ENCODE assay signal across 9 mouse cellular contexts in the genomic region with DNA sequence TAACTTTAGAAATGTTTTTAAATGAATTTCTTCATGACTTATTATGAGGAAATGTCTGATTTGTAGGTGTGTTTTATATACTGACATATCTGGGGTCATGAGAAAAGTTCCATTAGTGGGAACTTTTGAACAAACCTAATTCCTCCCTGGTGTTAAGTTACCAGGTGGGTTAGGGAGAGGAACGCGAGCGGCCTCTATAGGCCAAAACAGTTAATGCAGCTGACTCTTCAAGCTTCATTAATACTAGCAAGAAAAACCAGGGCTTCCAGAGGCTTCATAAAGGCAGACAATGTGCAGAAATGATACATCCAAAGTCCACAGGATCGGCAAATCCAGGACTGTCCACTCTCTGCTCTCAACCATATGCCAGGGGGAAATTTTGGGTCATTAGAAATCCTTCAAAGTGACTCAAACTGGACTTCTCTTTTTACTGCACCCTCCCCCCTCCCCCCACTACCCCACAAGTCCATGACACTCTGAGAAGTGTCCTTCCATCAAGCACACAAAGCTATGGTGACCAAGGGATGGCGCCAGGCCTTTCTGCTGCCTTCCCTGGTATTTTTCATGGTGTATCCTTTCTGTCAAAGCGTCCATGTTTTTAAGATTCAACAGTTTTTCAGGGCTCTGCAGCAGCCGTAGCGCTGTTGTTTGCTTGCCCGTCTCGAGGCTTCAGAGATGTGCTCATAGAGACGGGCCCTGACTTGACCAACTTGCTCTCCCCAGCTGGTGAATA.
DNase-seq lines count a peak whose midpoint lies in the region; ATAC-seq and TF ChIP-seq lines count a peak whose summit lies in the region.
"Had no signal": no experiment of that assay in that cellular context is flagged by ENCODE, and none has a peak within 500 bp of the region (broad histone marks: within the 10 kb centered on the region; RNA-seq: fewer than 3 reads in every experiment).

No protein-coding gene starts in this region.

- peak; percentile 50 for TF ChIP-seq RAD21 in MEL (IDR thresholded peaks at IDR 0.05; ENCODE audit: low read depth, low read length)

- no peak for TF ChIP-seq EP300 in MEL (IDR thresholded peaks at IDR 0.05; ENCODE audit: low read depth in 1 of 2, low read length in 2 of 2)

- H3K79me2 ChIP-seq in MEL (ENCODE audit: control insufficient read depth, insufficient read depth, low read length, poor library complexity): no peaks in the 10 kb centered on the region

- H3K4me3 ChIP-seq in MEL (ENCODE audit: control insufficient read depth in 1 of 2, insufficient read depth in 1 of 2, low read depth in 2 of 2, low read length in 2 of 2): no peak overlapping the region
- no peak overlapping the region for H3K4me3 ChIP-seq in kidney, embryonic 15.5 days (replicated peaks)
- H3K4me3 ChIP-seq in limb, embryonic 12.5 days (replicated peaks): no peak overlapping the region; the same call in 1 of the 2 replicates
- peak overlapping the region; percentile 39; the same call in 1 of the 2 replicates for H3K4me3 ChIP-seq in neural tube, embryonic 14.5 days (ENCODE audit: low read depth, low read length)

- peaks cover 3 to 4% of the 10 kb centered on the region in 2 experiments for H3K27me3 ChIP-seq in MEL (ENCODE audit: control insufficient read depth in 1 of 2, insufficient read depth in 2 of 2, low read length in 2 of 2)
- peaks cover 73% of the 10 kb centered on the region for H3K27me3 ChIP-seq in kidney, embryonic 15.5 days
- peaks cover 61% of the 10 kb centered on the region for H3K27me3 ChIP-seq in limb, embryonic 12.5 days
- no peaks in the 10 kb centered on the region for H3K27me3 ChIP-seq in neural tube, embryonic 14.5 days (ENCODE audit: control insufficient read depth, insufficient read depth, low read length)

- peak; percentile 70 to 82 (median 70) for TF ChIP-seq CTCF in MEL (IDR thresholded peaks at IDR 0.05 in 2 of 3, conservative IDR thresholded peaks at IDR 0.05 in 1 of 3; ENCODE audit: control insufficient read depth in 1 of 3, insufficient read depth in 1 of 3, low read depth in 2 of 3, low read length in 3 of 3, poor library complexity in 1 of 3, severe bottlenecking in 1 of 3)

- H3K9me3 ChIP-seq in MEL (replicated peaks; ENCODE audit: insufficient read depth, low read length): no peaks in the 10 kb centered on the region
- H3K9me3 ChIP-seq in kidney, embryonic 15.5 days (replicated peaks): no peaks in the 10 kb centered on the region
- H3K9me3 ChIP-seq in limb, embryonic 12.5 days: no peaks in the 10 kb centered on the region
- no peaks in the 10 kb centered on the region for H3K9me3 ChIP-seq in neural tube, embryonic 14.5 days (ENCODE audit: control insufficient read depth, low read length)
- H3K9me3 ChIP-seq: limb, embryonic 15.5 days had no signal

- no peak overlapping the region for H3K9ac ChIP-seq in MEL (ENCODE audit: control insufficient read depth, low read depth, low read length, poor library complexity, severe bottlenecking)
- H3K9ac ChIP-seq in kidney, embryonic 15.5 days: no peak overlapping the region
- H3K9ac ChIP-seq in limb, embryonic 12.5 days (replicated peaks): no peak overlapping the region
- H3K9ac ChIP-seq in neural tube, embryonic 14.5 days (replicated peaks; ENCODE audit: low read depth, low read length): no peak overlapping the region; the same call in 1 of the 2 replicates
- H3K9ac ChIP-seq: limb, embryonic 15.5 days had no signal

- TF ChIP-seq POLR2A in MEL (IDR thresholded peaks at IDR 0.05; ENCODE audit: control insufficient read depth in 1 of 2, insufficient read depth in 1 of 2, low read depth in 1 of 2, low read length in 2 of 2, poor library complexity in 1 of 2): no peak

- 4% methylated on average over 11 of the region's 11 CpGs for WGBS in kidney, embryonic 15.5 days
- 3% methylated on average over 11 of the region's 11 CpGs for WGBS in limb, embryonic 12.5 days
- WGBS in neural tube, embryonic 14.5 days: 3% methylated on average over 11 of the region's 11 CpGs

- no peaks in the 10 kb centered on the region for H3K36me3 ChIP-seq in MEL (ENCODE audit: control insufficient read depth in 1 of 2, insufficient read depth in 2 of 2, low read length in 2 of 2)
- no peaks in the 10 kb centered on the region for H3K36me3 ChIP-seq in kidney, embryonic 15.5 days
- no peaks in the 10 kb centered on the region for H3K36me3 ChIP-seq in limb, embryonic 12.5 days
- H3K36me3 ChIP-seq in neural tube, embryonic 14.5 days (ENCODE audit: control insufficient read depth, insufficient read depth, low read length): no peaks in the 10 kb centered on the region
- H3K36me3 ChIP-seq: limb, embryonic 15.5 days had no signal

- peak; percentile 65 for DNase-seq in CD4-positive helper T cell, adult 2 months (ENCODE audit: low read depth, low spot score)
- peak; percentile 59 for DNase-seq in MEL (ENCODE audit: low read depth, low spot score)
- DNase-seq in cerebellum, adult 9-10 months: peak; percentile 88
- DNase-seq in frontal cortex, postnatal 14 days (ENCODE audit: low spot score in 2 of 2): peak; percentile 65 to 77

- no peak for ATAC-seq in kidney, embryonic 15.5 days (replicated peaks; ENCODE audit: low FRiP score)
- no peak for ATAC-seq in limb, embryonic 12.5 days (ENCODE audit: insufficient number of reproducible peaks, insufficient read depth, low FRiP score, low TSS enrichment, low read depth)
- ATAC-seq in neural tube, embryonic 14.5 days (ENCODE audit: low read depth): no peak
- ATAC-seq in megakaryocyte-erythroid progenitor cell, adult 5-6 weeks (replicated peaks; ENCODE audit: low FRiP score, low TSS enrichment, poor library complexity, severe bottlenecking): no peak; the same call in 1 of the 2 replicates

- no peaks in the 10 kb centered on the region for H3K4me1 ChIP-seq in MEL (ENCODE audit: control insufficient read depth in 1 of 2, insufficient read depth in 2 of 2, low read length in 2 of 2)
- peaks cover 27% of the 10 kb centered on the region for H3K4me1 ChIP-seq in kidney, embryonic 15.5 days
- H3K4me1 ChIP-seq in limb, embryonic 12.5 days (replicated peaks): peaks cover 40% of the 10 kb centered on the region
- H3K4me1 ChIP-seq in neural tube, embryonic 14.5 days (ENCODE audit: control insufficient read depth, insufficient read depth, low read length): peaks cover 29% of the 10 kb centered on the region

- H3K27ac ChIP-seq in MEL (ENCODE audit: control insufficient read depth, low read depth, low read length): no peak overlapping the region
- H3K27ac ChIP-seq in kidney, embryonic 15.5 days: no peak overlapping the region
- no peak overlapping the region for H3K27ac ChIP-seq in limb, embryonic 12.5 days
- peak overlapping the region; percentile 92 for H3K27ac ChIP-seq in neural tube, embryonic 14.5 days (ENCODE audit: low read depth, low read length)
- H3K27ac ChIP-seq: limb, embryonic 15.5 days had no signal

- peak overlapping the region; percentile 95; the same call in 1 of the 2 replicates for H3K4me2 ChIP-seq in kidney, embryonic 15.5 days
- peak overlapping the region; percentile 89 for H3K4me2 ChIP-seq in limb, embryonic 12.5 days
- H3K4me2 ChIP-seq in neural tube, embryonic 14.5 days (ENCODE audit: low read depth, low read length): peak overlapping the region; percentile 85

TF ChIP-seq in MEL, 35 proteins besides CTCF, POLR2A, EP300 and RAD21:
- TF ChIP-seq UBTF (IDR thresholded peaks at IDR 0.05; ENCODE audit: borderline replicate concordance, insufficient read depth, low read depth, low read length): no peak
- no peak for TF ChIP-seq TCF12 (IDR thresholded peaks at IDR 0.05; ENCODE audit: low read depth, low read length)
- TF ChIP-seq CHD1 (IDR thresholded peaks at IDR 0.05; ENCODE audit: low read depth, low read length): no peak
- no peak for TF ChIP-seq MYC (IDR thresholded peaks at IDR 0.05; ENCODE audit: low read depth, low read length)
- TF ChIP-seq SMC3 (IDR thresholded peaks at IDR 0.05; ENCODE audit: low read depth, low read length): peak; percentile 52
- TF ChIP-seq BHLHE40 (IDR thresholded peaks at IDR 0.05; ENCODE audit: borderline replicate concordance, low read depth, low read length): no peak
- no peak for TF ChIP-seq USF2 (IDR thresholded peaks at IDR 0.05; ENCODE audit: borderline replicate concordance in 1 of 2, insufficient read depth in 1 of 2, low read depth in 1 of 2, low read length in 2 of 2)
